Mouse (Mus musculus): ENCODE measurements around the gene Tarm1. TPM values are rescaled to one million over a fixed set of nuclear protein-coding genes. Genes with fewer than 3 reads are reported as not detected.

Tarm1 gene
- total RNA-seq, 1 experiment from 2014 or later: not detected

- ATAC-seq (replicated peaks; ENCODE audit: low read depth, poor library complexity, severe bottlenecking): no peak
Measured at GRCm38 (mm10) chr7:3444678-3445077, 57.7 kb downstream of the Tarm1 start.

DNA sequence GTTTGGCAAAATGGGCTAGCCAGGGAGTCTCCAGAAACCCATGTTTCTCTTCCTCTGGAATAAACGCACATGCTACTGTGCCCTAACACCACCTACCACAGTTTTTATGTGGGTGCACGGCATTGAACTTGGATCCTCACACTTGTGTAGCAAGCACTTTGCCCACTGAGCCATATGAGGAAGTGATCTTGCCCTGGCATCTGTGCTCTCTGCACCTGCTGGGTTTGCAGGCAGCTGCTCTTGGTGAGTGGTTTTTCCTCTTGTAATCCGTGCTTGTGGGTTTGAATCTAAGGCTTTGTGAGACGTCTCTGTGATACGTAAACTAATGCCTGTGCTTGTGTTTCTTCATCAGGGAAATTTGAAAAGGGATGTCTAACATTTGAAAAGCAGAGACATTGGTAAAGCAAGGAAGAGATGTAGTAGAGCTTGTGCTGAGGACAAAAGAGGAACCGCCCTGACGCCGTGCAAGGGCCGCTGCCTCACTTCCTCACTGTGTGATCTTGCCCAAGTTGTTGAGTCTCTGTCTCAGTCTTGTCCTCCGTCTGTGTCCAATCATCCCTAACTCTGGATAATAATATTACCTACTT is 59.9 kb downstream of the Tarm1 start:
- peak; percentile 90 for ATAC-seq (replicated peaks; ENCODE audit: low read depth, poor library complexity, severe bottlenecking)

- no peak for ATAC-seq (replicated peaks; ENCODE audit: low read depth, poor library complexity, severe bottlenecking)
Measured at GRCm38 (mm10) chr7:3440526-3440925, 61.9 kb downstream of the Tarm1 start.

DNA sequence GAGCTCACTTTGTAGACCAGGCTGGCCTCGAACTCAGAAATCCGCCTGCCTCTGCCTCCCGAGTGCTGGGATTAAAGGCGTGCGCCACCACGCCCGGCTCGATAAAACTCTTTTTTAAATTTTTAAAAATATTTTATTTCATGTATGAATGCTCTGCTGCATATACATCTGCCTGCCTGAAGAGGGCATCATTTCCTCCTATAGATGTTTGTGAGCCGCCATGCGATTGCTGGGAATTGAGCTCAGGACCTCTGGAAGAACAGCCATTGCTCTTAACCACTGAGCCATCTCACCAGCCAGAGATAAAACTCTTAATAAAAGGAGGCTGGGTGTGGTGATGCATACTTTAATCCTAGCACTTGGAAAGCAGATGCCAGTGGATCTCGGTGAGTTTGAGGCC is 62.4 kb downstream of the Tarm1 start:
- ATAC-seq (replicated peaks; ENCODE audit: low read depth, poor library complexity, severe bottlenecking): no peak

- no peak for ATAC-seq (replicated peaks; ENCODE audit: low read depth, poor library complexity, severe bottlenecking)
Measured at GRCm38 (mm10) chr7:3437941-3438340, 64.5 kb downstream of the Tarm1 start.

Other genes starting within 250 kb of the Tarm1 start
- gene Myadm, start 213.5 kb downstream of the Tarm1 start, total RNA-seq (2017): 3.9 and 4.1 TPM in 2 replicates
- not detected in 2 replicates for gene Prkcg, start 213.4 kb downstream of the Tarm1 start, total RNA-seq (2017)
- gene Cacng7, start 169.7 kb downstream of the Tarm1 start, total RNA-seq (2017): not detected in 2 replicates
- not detected in 2 replicates for gene Cacng8, start 111.9 kb downstream of the Tarm1 start, total RNA-seq (2017)
- gene Cacng6, start 78.4 kb downstream of the Tarm1 start, total RNA-seq (2017): not detected in 2 replicates
- gene Oscar, start 113.5 kb upstream of the Tarm1 start, total RNA-seq (2017): not detected in 2 replicates
- 132 and 142 TPM in 2 replicates for gene Ndufa3, start 114.7 kb upstream of the Tarm1 start, total RNA-seq (2017)
- 30.3 and 32.8 TPM in 2 replicates for gene Tfpt, start 127.3 kb upstream of the Tarm1 start, total RNA-seq (2017)
- 103 and 108 TPM in 2 replicates for gene Prpf31, start 127.4 kb upstream of the Tarm1 start, total RNA-seq (2017)
- gene Cnot3, start 142.6 kb upstream of the Tarm1 start, total RNA-seq (2017): 22.7 and 48.4 TPM in 2 replicates
- 12.4 and 13.9 TPM in 2 replicates for gene Leng1, start 163.2 kb upstream of the Tarm1 start, total RNA-seq (2017)
- 2.8 and 3.5 TPM in 2 replicates for gene Tmc4, start 174.9 kb upstream of the Tarm1 start, total RNA-seq (2017)
- gene Tsen34, start 190.2 kb upstream of the Tarm1 start, total RNA-seq (2017): 22.9 and 29.2 TPM in 2 replicates
- gene Mboat7, start 190.9 kb upstream of the Tarm1 start, total RNA-seq (2017): 23.5 and 37.0 TPM in 2 replicates
- 1,976 and 2,051 TPM in 2 replicates for gene Rps9, start 201.4 kb upstream of the Tarm1 start, total RNA-seq (2017)
- gene Pirb, start 217.8 kb upstream of the Tarm1 start, total RNA-seq (2017): 1.3 and 1.7 TPM in 2 replicates

All from common myeloid progenitor, adult 5-6 weeks (primary cell).